Mouse (Mus musculus) MEL (cell line): ENCODE data around the gene E130208F15Rik.

Experiments
- CTCF ChIP-seq, 3 experiments: IDR thresholded peaks in 2 of 3; conservative IDR thresholded peaks in 1 of 3; 2 replicates each; pipeline ENCODE4 v1.5.1; 2011 to 2012; ENCODE audit warnings: low read length in 3 of 3, low read depth in 2 of 3, mild to moderate bottlenecking in 2 of 3, improper control_type of control experiment in 1 of 3, inconsistent platforms in 1 of 3, mixed read lengths in 1 of 3, moderate library complexity in 1 of 3; ENCODE audit not compliant: control insufficient read depth in 1 of 3, insufficient read depth in 1 of 3, poor library complexity in 1 of 3, severe bottlenecking in 1 of 3
- E2F4 ChIP-seq: IDR thresholded peaks from 2 replicates; pipeline ENCODE4 v1.6.1; 2011; ENCODE audit warnings: low read depth, low read length, improper control_type of control experiment, borderline replicate concordance
- GABPA ChIP-seq: IDR thresholded peaks from 2 replicates; pipeline ENCODE4 v1.6.1; 2012; ENCODE audit warnings: low read depth, mild to moderate bottlenecking, inconsistent platforms, low read length, improper control_type of control experiment, moderate library complexity
- KAT2A ChIP-seq: conservative IDR thresholded peaks from 2 replicates; pipeline ENCODE4 v1.6.1; 2012; ENCODE audit warnings: low read depth, low read length, improper control_type of control experiment, inconsistent platforms
- MAX ChIP-seq: IDR thresholded peaks from 2 replicates; pipeline ENCODE4 v1.6.1; 2011; ENCODE audit warnings: low read length, improper control_type of control experiment
- MYB ChIP-seq: IDR thresholded peaks from 2 replicates; pipeline ENCODE4 v1.6.1; 2011; ENCODE audit warnings: mild to moderate bottlenecking, low read depth, low read length, improper control_type of control experiment
- NELFE ChIP-seq: IDR thresholded peaks from 2 replicates; pipeline ENCODE4 v1.6.1; 2011; ENCODE audit warnings: low read depth, low read length, improper control_type of control experiment
- POLR2A ChIP-seq, 2 experiments: IDR thresholded peaks; 2 replicates each; pipeline ENCODE4 v1.6.1; 2011 to 2012; ENCODE audit warnings: low read length in 2 of 2, mild to moderate bottlenecking in 2 of 2, control low read depth in 1 of 2, improper control_type of control experiment in 1 of 2, low read depth in 1 of 2, moderate library complexity in 1 of 2; ENCODE audit not compliant: control insufficient read depth in 1 of 2, insufficient read depth in 1 of 2, poor library complexity in 1 of 2
- POLR2AphosphoS2 ChIP-seq: IDR thresholded peaks from 2 replicates; pipeline ENCODE4 v1.6.1; 2011; ENCODE audit warnings: low read length, improper control_type of control experiment
- RAD21 ChIP-seq: IDR thresholded peaks from 2 replicates; pipeline ENCODE4 v1.6.1; 2011; ENCODE audit warnings: mild to moderate bottlenecking, low read depth, low read length, improper control_type of control experiment
- SIN3A ChIP-seq: IDR thresholded peaks from 2 replicates; pipeline ENCODE4 v1.6.1; 2012; ENCODE audit warnings: low read length, improper control_type of control experiment, inconsistent platforms
- TCF12 ChIP-seq: IDR thresholded peaks from 2 replicates; pipeline ENCODE4 v1.6.1; 2014; ENCODE audit warnings: low read depth, mild to moderate bottlenecking, inconsistent platforms, low read length, improper control_type of control experiment, moderate library complexity
- USF2 ChIP-seq, 2 experiments: IDR thresholded peaks; 2 replicates each; pipeline ENCODE4 v1.6.1; 2011 to 2012; ENCODE audit warnings: improper control_type of control experiment in 2 of 2, low read length in 2 of 2, borderline replicate concordance in 1 of 2, inconsistent platforms in 1 of 2, low read depth in 1 of 2, mild to moderate bottlenecking in 1 of 2; ENCODE audit not compliant: insufficient read depth in 1 of 2
- ZKSCAN1 ChIP-seq: IDR thresholded peaks from 2 replicates; pipeline ENCODE4 v1.6.1; 2012; ENCODE audit warnings: low read depth, mild to moderate bottlenecking, inconsistent platforms, low read length, improper control_type of control experiment, moderate library complexity

DNA sequence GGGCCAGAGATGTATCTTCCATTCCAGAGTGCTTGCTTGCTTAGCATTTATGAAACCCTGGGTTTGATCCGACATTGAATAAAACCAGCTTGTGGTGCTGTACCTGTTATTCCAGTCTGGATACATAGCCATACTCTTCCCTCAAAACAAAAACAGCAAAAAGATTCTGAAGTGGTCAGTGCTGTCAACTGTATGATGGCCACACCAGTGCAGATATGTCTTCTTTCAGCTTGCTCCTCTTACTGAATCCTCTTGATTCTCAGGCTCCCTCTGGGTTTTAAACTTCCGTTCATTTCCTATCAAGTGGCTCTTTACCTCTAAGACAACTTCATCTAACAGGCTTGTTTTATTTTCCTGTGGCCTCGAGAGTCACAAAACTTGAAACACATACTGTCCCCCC, 2.3 kb downstream of the E130208F15Rik start, which contains the start of gene Sdhaf1:
- TF ChIP-seq CTCF (IDR thresholded peaks at IDR 0.05 in 2 of 3, conservative IDR thresholded peaks at IDR 0.05 in 1 of 3; ENCODE audit: control insufficient read depth in 1 of 3, insufficient read depth in 1 of 3, low read depth in 2 of 3, low read length in 3 of 3, poor library complexity in 1 of 3, severe bottlenecking in 1 of 3) (no peak), POLR2AphosphoS2 (no peak), RAD21 (no peak), E2F4 (no peak), KAT2A (no peak), TCF12 (no peak), POLR2A (IDR thresholded peaks at IDR 0.05; ENCODE audit: control insufficient read depth in 1 of 2, insufficient read depth in 1 of 2, low read depth in 1 of 2, low read length in 2 of 2, poor library complexity in 1 of 2) (no peak), MYB (no peak), ZKSCAN1 (no peak), GABPA (no peak), SIN3A (no peak), NELFE (no peak), MAX (no peak), USF2 (IDR thresholded peaks at IDR 0.05; ENCODE audit: borderline replicate concordance in 1 of 2, insufficient read depth in 1 of 2, low read depth in 1 of 2, low read length in 2 of 2) (no peak)
